Comparison of ENCODE assay signal across 8 mouse cellular contexts in the genomic region with DNA sequence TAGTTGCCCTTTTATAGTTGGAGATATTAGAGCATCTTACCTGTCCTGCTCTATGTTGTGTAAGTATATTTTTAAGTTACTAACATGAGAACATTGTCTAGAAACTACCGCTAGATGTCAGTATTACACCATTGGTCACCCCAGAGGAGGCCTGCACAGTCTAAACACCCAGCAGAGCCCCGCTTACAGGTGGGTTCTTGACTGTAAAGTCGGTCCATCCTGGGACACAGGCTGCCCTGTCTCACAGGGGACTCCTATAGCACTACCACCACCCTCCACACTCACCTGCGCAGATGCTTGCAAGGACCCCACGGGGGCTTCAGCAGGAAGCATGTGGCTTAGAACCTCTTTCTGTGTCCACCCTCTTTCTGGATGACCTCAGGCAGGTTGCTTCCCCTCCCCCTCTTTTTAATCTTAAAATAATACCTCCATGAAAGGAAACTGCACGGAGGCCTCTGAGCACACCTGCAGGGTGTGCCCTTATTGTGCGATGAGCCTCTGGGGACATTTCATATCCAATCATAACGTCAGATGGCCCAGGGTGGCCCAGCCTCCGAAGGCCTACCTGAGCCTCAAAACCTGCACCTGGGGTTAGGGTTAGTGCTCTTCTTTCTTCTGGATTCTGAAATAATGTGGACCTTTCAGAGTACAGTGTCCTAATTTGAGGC. TPM values are rescaled to one million over a fixed set of nuclear protein-coding genes. Genes with fewer than 3 reads are reported as not detected.
A peak's percentile ranks its signal among the peaks of the same experiment; 100 is the strongest.
DNase-seq lines count a peak whose midpoint lies in the region; ATAC-seq and TF ChIP-seq lines count a peak whose summit lies in the region.

No protein-coding gene starts in this region.

- 70% methylated on average over 9 of the region's 9 CpGs for WGBS in embryonic facial prominence, embryonic 10.5 days
- WGBS in heart, embryonic 16.5 days, result 61% methylated on average over 9 of the region's 9 CpGs

- H3K4me1 ChIP-seq in embryonic facial prominence, embryonic 10.5 days, result no peaks in the 10 kb centered on the region
- no peaks in the 10 kb centered on the region for H3K4me1 ChIP-seq in heart, embryonic 16.5 days (ENCODE audit: control insufficient read depth, insufficient read depth, low read length)

- no peaks in the 10 kb centered on the region for H3K9me3 ChIP-seq in embryonic facial prominence, embryonic 10.5 days
- H3K9me3 ChIP-seq in heart, embryonic 16.5 days (replicated peaks; ENCODE audit: control insufficient read depth, low read length), result no peaks in the 10 kb centered on the region

- no peak overlapping the region for H3K27ac ChIP-seq in gastrocnemius, adult 2 months
- no peak overlapping the region for H3K27ac ChIP-seq in embryonic facial prominence, embryonic 10.5 days (replicated peaks)
- no peak overlapping the region for H3K27ac ChIP-seq in heart, embryonic 16.5 days (ENCODE audit: low read length)

- no peak overlapping the region for H3K4me2 ChIP-seq in heart, embryonic 16.5 days (ENCODE audit: low read depth, low read length)

- DNase-seq in gastrocnemius, adult 2 months, result peak; percentile 46
- DNase-seq in gastrocnemius, postnatal 36 days, result no peak
- peak; percentile 50 for DNase-seq in adrenal gland, postnatal 10 days
- peak; percentile 50 for DNase-seq in embryonic facial prominence, embryonic 10.5 days (ENCODE audit: low spot score)
- DNase-seq in kidney, postnatal 36 days, result peak; percentile 44 to 62
- peak; percentile 21 to 63 for DNase-seq in spleen, postnatal 4 days (ENCODE audit: low spot score in 2 of 2)

- TF ChIP-seq CTCF in gastrocnemius, adult 2 months (IDR thresholded peaks at IDR 0.05), result peak; percentile 83

- H3K9ac ChIP-seq in heart, embryonic 16.5 days (ENCODE audit: low read length), result no peak overlapping the region

- H3K36me3 ChIP-seq in embryonic facial prominence, embryonic 10.5 days (replicated peaks), result peaks cover 74% of the 10 kb centered on the region
- H3K36me3 ChIP-seq in heart, embryonic 16.5 days (ENCODE audit: control insufficient read depth, insufficient read depth), result peaks cover 30% of the 10 kb centered on the region

- no peak overlapping the region for H3K4me3 ChIP-seq in gastrocnemius, adult 2 months
- H3K4me3 ChIP-seq in embryonic facial prominence, embryonic 10.5 days, result no peak overlapping the region
- H3K4me3 ChIP-seq in heart, embryonic 16.5 days (ENCODE audit: low read length), result no peak overlapping the region

- H3K27me3 ChIP-seq in embryonic facial prominence, embryonic 10.5 days (replicated peaks; ENCODE audit: low read depth, poor library complexity, severe bottlenecking), result no peaks in the 10 kb centered on the region
- H3K27me3 ChIP-seq in heart, embryonic 16.5 days (ENCODE audit: control insufficient read depth, insufficient read depth, low read length), result no peaks in the 10 kb centered on the region

- intact Hi-C loops in gastrocnemius, adult 2 months (cut with DNase I), result loop anchor here (1.0 to 10.0 kb wide), 2 partner anchors 323 to 547 kb away; a partner anchor contains a TSS
- intact Hi-C loops in gastrocnemius, postnatal 36 days (cut with DNase I), result loop anchor here (10.0 kb wide), 2 partner anchors 507 to 617 kb away; a partner anchor contains a TSS

- ATAC-seq in heart, embryonic 16.5 days (replicated peaks; ENCODE audit: extremely low read depth, insufficient read depth, low FRiP score), result peak; percentile 60; the same call in 1 of the 2 replicates
- peak; percentile 90 for ATAC-seq in megakaryocyte, adult 5-6 weeks (ENCODE audit: poor library complexity, severe bottlenecking)

RNA-seq across cellular contexts. Expression of a gene that starts 7.9 kb away (rescaled TPM):
- 1 to 10 TPM; 4.4 to 5.7 TPM for total RNA-seq in gastrocnemius, adult 2 months (2021)
- total RNA-seq in gastrocnemius, postnatal 36 days (2021), result 1 to 10 TPM; 4.0 to 6.0 TPM
- 10 to 100 TPM; 12.0 to 17.0 TPM for total RNA-seq in adrenal gland, postnatal 10 days (2021)
- polyA plus RNA-seq in embryonic facial prominence, embryonic 10.5 days (2016; fragmentation: Nextera tagmentation; extraction: Ambion mirVana), result 12.2 and 12.7 TPM in 2 replicates
- polyA plus RNA-seq in heart, embryonic 16.5 days (2015; fragmentation: Nextera tagmentation; extraction: Ambion mirVana), result 9.5 and 9.9 TPM in 2 replicates
- 8.6 and 13.0 TPM in 2 replicates for total RNA-seq in megakaryocyte, adult 5-6 weeks (2015)
- 7.7 and 7.9 TPM in 2 replicates for total RNA-seq in megakaryocyte, adult 5-6 weeks (2017)

Comparison
In these comparisons a context has a peak if more than half of its experiments do, and no peak if none do; other contexts are left out.
1. DNase-seq: peak in gastrocnemius, adult 2 months (single experiment), adrenal gland, postnatal 10 days (single experiment), embryonic facial prominence, embryonic 10.5 days (single experiment), kidney, postnatal 36 days (2 of 2) and spleen, postnatal 4 days (2 of 2); none in gastrocnemius, postnatal 36 days (0 of 2).